Mouse (Mus musculus) embryonic facial prominence, embryonic 15.5 days (tissue): ENCODE measurements around the gene Nr2c2ap. TPM values are rescaled to one million over a fixed set of nuclear protein-coding genes. Genes with fewer than 3 reads are reported as not detected.

Experiments used
- ATAC-seq: fragments of 200-750 bp; cut with Nextera tagmentation; 2 replicates; pipeline ENCODE4 v1.8.0; 2017; ENCODE audit warnings: low read depth, moderate TSS enrichment; ENCODE audit not compliant: insufficient number of reproducible peaks, low FRiP score, low TSS enrichment
- H3K27ac ChIP-seq: fragments of 300-500 bp; sonication (generic); replicated peaks from 2 replicates; pipeline ENCODE4 v1.5.1; 2015; ENCODE audit warnings: mild to moderate bottlenecking, inconsistent platforms
- H3K27me3 ChIP-seq: fragments of 300-500 bp; sonication (generic); 2 replicates; pipeline ENCODE4 v1.6.1; 2015; ENCODE audit warnings: inconsistent platforms
- H3K36me3 ChIP-seq: fragments of 300-500 bp; sonication (generic); 2 replicates; pipeline ENCODE4 v1.6.1; 2015; ENCODE audit warnings: mild to moderate bottlenecking, inconsistent platforms
- H3K4me1 ChIP-seq: fragments of 300-500 bp; sonication (generic); 2 replicates; pipeline ENCODE4 v1.6.1; 2015; ENCODE audit warnings: inconsistent platforms
- H3K4me2 ChIP-seq: fragments of 300-500 bp; sonication (generic); replicated peaks from 2 replicates; pipeline ENCODE4 v1.6.1; 2015; ENCODE audit warnings: mild to moderate bottlenecking, inconsistent platforms
- H3K4me3 ChIP-seq: fragments of 300-500 bp; sonication (generic); replicated peaks from 2 replicates; pipeline ENCODE4 v1.5.1; 2015; ENCODE audit warnings: mild to moderate bottlenecking, inconsistent platforms
- H3K9ac ChIP-seq: fragments of 300-500 bp; sonication (generic); 2 replicates; pipeline ENCODE4 v1.6.1; 2015; ENCODE audit warnings: inconsistent platforms
- H3K9me3 ChIP-seq: fragments of 300-500 bp; sonication (generic); replicated peaks from 2 replicates; pipeline ENCODE4 v1.6.1; 2016; ENCODE audit warnings: inconsistent platforms
- WGBS: fragments of 180-500 bp; shearing (Covaris S2); methylation state at CpG from one replicate; pipeline ENCODE4 v1.1.7; 2015; 5-methylcytosine and 5-hydroxymethylcytosine counted together
- polyA plus RNA-seq: library from polyadenylated mRNA; unstranded; fragments of >200 nt; fragmentation: Nextera tagmentation; extraction: Ambion mirVana; gene quantifications from 2 replicates; pipeline ENCODE4 v1.2.1, GENCODE M21; 2015

Gene Nr2c2ap
- polyA plus RNA-seq, 1 experiment from 2014 or later = 33.0 TPM

- no peak overlapping the region for H3K4me2 ChIP-seq
- 77% methylated on average over 3 of the region's 3 CpGs for WGBS
- no peaks in the 10 kb centered on the region for H3K36me3 ChIP-seq
- H3K9ac ChIP-seq = no peak overlapping the region
- H3K4me1 ChIP-seq = peaks cover 27% of the 10 kb centered on the region
- peaks cover 8% of the 10 kb centered on the region; the same call in 1 of the 2 replicates for H3K27me3 ChIP-seq
- H3K27ac ChIP-seq = no peak overlapping the region
- H3K4me3 ChIP-seq = no peak overlapping the region
- no peaks in the 10 kb centered on the region for H3K9me3 ChIP-seq
- no peak for ATAC-seq
Observed at GRCm38 (mm10) chr8:70170748-70171147, 39.6 kb downstream of the Nr2c2ap start.

GRCm38 (mm10) chr8:70171240-70171639 lies 40.1 kb downstream of the Nr2c2ap start:
- Histone ChIP-seq H3K4me1 (peaks cover 27% of the 10 kb centered on the region), H3K27ac (no peak overlapping the region), H3K36me3 (peaks cover under 1% of the 10 kb centered on the region; the same call in 1 of the 2 replicates), H3K27me3 (0 out of 2 replicates have a peak, but pooled peaks cover 3% of the 10 kb centered on the region), H3K4me2 (peak overlapping the region; percentile 55), H3K9me3 (no peaks in the 10 kb centered on the region), H3K4me3 (no peak overlapping the region), H3K9ac (no peak overlapping the region)
- no peak for ATAC-seq
- 70% methylated on average over 7 of the region's 7 CpGs for WGBS

GRCm38 (mm10) chr8:70172043-70172681 lies 41.0 kb downstream of the Nr2c2ap start, which contains the start of gene Tmem161a:
Tmem161a (plus strand) TSS chr8:70172356.
- Histone ChIP-seq H3K9ac (peak within 1 kb of the TSS; percentile 57), H3K4me2 (peak within 1 kb of the TSS; percentile 55), H3K9me3 (no peaks in the 10 kb centered on the region), H3K4me1 (peaks cover 20% of the 10 kb centered on the region), H3K27ac (peak within 1 kb of the TSS; percentile 39; the same call in 1 of the 2 replicates), H3K27me3 (no peaks in the 10 kb centered on the region), H3K36me3 (peaks cover 10% of the 10 kb centered on the region; the same call in 1 of the 2 replicates), H3K4me3 (peak within 1 kb of the TSS; percentile 56)
- ATAC-seq = peak; percentile 94
- 2% methylated on average over 27 of the region's 27 CpGs for WGBS

- Histone ChIP-seq H3K27ac (no peak overlapping the region), H3K9ac (no peak overlapping the region), H3K36me3 (peaks cover 16% of the 10 kb centered on the region; the same call in 1 of the 2 replicates), H3K4me3 (peak overlapping the region; percentile 56; the same call in 1 of the 2 replicates), H3K27me3 (no peaks in the 10 kb centered on the region), H3K4me2 (peak overlapping the region; percentile 55), H3K9me3 (no peaks in the 10 kb centered on the region), H3K4me1 (peaks cover 19% of the 10 kb centered on the region)
- WGBS = 57% methylated on average over 5 of the region's 5 CpGs
- ATAC-seq = no peak
Observed at GRCm38 (mm10) chr8:70173320-70173719, 42.2 kb downstream of the Nr2c2ap start.

DNA sequence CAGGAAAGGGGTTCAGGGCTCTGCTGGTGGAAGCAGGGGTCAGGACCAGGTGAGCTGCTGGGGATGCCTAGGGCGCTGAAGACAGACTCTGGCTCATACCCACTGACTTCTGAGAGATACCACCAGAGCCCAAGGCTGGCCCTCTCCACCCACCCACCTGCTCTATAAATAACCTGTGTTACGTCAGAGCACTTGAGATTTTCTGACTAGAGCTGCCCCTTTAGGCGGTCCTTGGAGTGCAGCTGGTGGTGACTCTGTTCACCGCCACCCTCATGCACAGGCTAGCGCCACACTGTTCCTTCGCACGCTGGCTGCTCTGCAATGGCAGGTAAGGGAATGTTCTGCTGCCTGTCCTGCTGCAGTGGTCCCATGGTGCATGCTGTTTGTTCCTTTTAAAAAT lies 42.9 kb downstream of the Nr2c2ap start:
- no peak for ATAC-seq
- Histone ChIP-seq H3K27ac (no peak overlapping the region), H3K36me3 (peaks cover 23% of the 10 kb centered on the region; the same call in 1 of the 2 replicates), H3K4me2 (no peak overlapping the region), H3K9me3 (no peaks in the 10 kb centered on the region), H3K4me3 (no peak overlapping the region), H3K4me1 (peaks cover 19% of the 10 kb centered on the region), H3K27me3 (no peaks in the 10 kb centered on the region), H3K9ac (no peak overlapping the region)
- 84% methylated on average over 7 of the region's 7 CpGs for WGBS

GRCm38 (mm10) chr8:70178231-70178630 lies 47.1 kb downstream of the Nr2c2ap start:
- peaks cover 25% of the 10 kb centered on the region for H3K4me1 ChIP-seq
- H3K27me3 ChIP-seq = no peaks in the 10 kb centered on the region
- peaks cover 53% of the 10 kb centered on the region for H3K36me3 ChIP-seq
- H3K9me3 ChIP-seq = no peaks in the 10 kb centered on the region
- H3K27ac ChIP-seq = no peak overlapping the region
- H3K4me2 ChIP-seq = no peak overlapping the region
- H3K4me3 ChIP-seq = no peak overlapping the region
- no peak for ATAC-seq
- no peak overlapping the region for H3K9ac ChIP-seq
- WGBS = 86% methylated on average over 2 of the region's 2 CpGs

GRCm38 (mm10) chr8:70179082-70179481 lies 47.9 kb downstream of the Nr2c2ap start:
- no peaks in the 10 kb centered on the region for H3K27me3 ChIP-seq
- no peak for ATAC-seq
- no peak overlapping the region for H3K9ac ChIP-seq
- H3K9me3 ChIP-seq = no peaks in the 10 kb centered on the region
- no peak overlapping the region for H3K4me3 ChIP-seq
- peaks cover 18% of the 10 kb centered on the region; the same call in 1 of the 2 replicates for H3K4me1 ChIP-seq
- peaks cover 55% of the 10 kb centered on the region for H3K36me3 ChIP-seq
- H3K27ac ChIP-seq = no peak overlapping the region
- WGBS = 94% methylated on average over 4 of the region's 4 CpGs
- H3K4me2 ChIP-seq = no peak overlapping the region

GRCm38 (mm10) chr8:70181212-70181902 lies 50.2 kb downstream of the Nr2c2ap start:
- ATAC-seq = no peak
- Histone ChIP-seq H3K4me2 (no peak overlapping the region), H3K4me3 (no peak overlapping the region), H3K4me1 (peaks cover 11% of the 10 kb centered on the region; the same call in 1 of the 2 replicates), H3K27me3 (no peaks in the 10 kb centered on the region), H3K9me3 (no peaks in the 10 kb centered on the region), H3K9ac (no peak overlapping the region), H3K27ac (no peak overlapping the region), H3K36me3 (peaks cover 52% of the 10 kb centered on the region)
- 84% methylated on average over 16 of the region's 16 CpGs for WGBS

DNA sequence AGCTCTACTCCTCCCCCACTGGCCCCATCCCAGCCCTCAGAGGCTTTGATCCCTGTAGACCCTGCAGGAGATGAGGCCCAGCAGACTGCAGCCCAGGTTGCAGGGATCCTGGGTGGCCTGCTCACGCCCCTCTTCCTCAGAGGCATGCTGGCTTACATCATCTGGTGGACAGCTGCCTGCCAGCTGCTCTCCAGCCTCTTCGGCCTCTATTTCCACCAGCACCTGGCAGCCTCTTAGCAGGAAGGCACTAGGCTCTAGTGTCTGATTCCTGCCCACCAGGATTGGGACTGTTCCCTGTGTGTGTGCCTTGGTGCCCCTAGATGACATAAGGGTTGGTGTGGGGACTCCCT lies 50.7 kb downstream of the Nr2c2ap start:
- no peak overlapping the region for H3K27ac ChIP-seq
- peaks cover 47% of the 10 kb centered on the region for H3K36me3 ChIP-seq
- ATAC-seq = peak; percentile 29; the same call in 1 of the 2 replicates
- no peak overlapping the region for H3K9ac ChIP-seq
- no peak overlapping the region for H3K4me2 ChIP-seq
- no peak overlapping the region for H3K4me3 ChIP-seq
- no peaks in the 10 kb centered on the region for H3K27me3 ChIP-seq
- WGBS = 53% methylated on average over 2 of the region's 2 CpGs
- peaks cover 11% of the 10 kb centered on the region; the same call in 1 of the 2 replicates for H3K4me1 ChIP-seq
- no peaks in the 10 kb centered on the region for H3K9me3 ChIP-seq

DNA sequence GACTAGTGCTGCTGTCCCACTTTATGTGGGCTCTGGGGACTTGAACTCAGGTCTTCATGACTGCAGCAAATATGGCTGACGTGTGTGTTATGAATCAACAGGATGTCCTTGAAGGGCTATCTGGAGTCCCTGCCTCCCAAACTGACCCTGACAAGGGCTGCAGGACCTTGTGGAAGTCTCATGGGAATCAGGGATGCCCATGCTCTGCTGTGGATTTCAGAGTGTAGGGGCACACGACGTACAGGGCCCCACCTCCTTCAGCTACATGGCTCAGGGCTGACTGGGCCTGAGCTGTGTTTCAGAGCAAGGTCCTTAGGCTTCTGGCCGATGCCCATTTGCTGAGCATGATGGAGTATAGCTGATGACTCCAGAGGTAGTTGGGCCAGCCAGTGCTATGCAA lies 52.1 kb downstream of the Nr2c2ap start:
- Histone ChIP-seq H3K4me3 (no peak overlapping the region), H3K27ac (no peak overlapping the region), H3K4me2 (no peak overlapping the region), H3K4me1 (peaks cover 11% of the 10 kb centered on the region; the same call in 1 of the 2 replicates), H3K27me3 (no peaks in the 10 kb centered on the region), H3K9ac (no peak overlapping the region), H3K9me3 (no peaks in the 10 kb centered on the region), H3K36me3 (peaks cover 51% of the 10 kb centered on the region)
- WGBS = 85% methylated on average over 4 of the region's 4 CpGs
- no peak for ATAC-seq
